Mouse (Mus musculus) hindbrain, embryonic 14.5 days (tissue): ENCODE data around the gene Clpx. TPM values are rescaled to one million over a fixed set of nuclear protein-coding genes. Genes with fewer than 3 reads are reported as not detected.
A peak's percentile ranks its signal among the peaks of the same experiment; 100 is the strongest.

Experiments
- ATAC-seq: fragments of 200-750 bp; cut with Nextera tagmentation; 2 replicates; pipeline ENCODE4 v1.8.0; 2017; ENCODE audit warnings: moderate number of reproducible peaks, mild to moderate bottlenecking, moderate TSS enrichment, moderate library complexity; ENCODE audit not compliant: low FRiP score
- DNase-seq: peaks from one replicate; pipeline ENCODE4 v3.0.0-alpha.2; 2015; ENCODE audit warnings: low spot score
- H3K27ac ChIP-seq: fragments of 300-500 bp; sonication (generic); 2 replicates; pipeline ENCODE4 v1.5.1; 2014; ENCODE audit warnings: mild to moderate bottlenecking, moderate library complexity
- H3K27me3 ChIP-seq: fragments of 300-500 bp; sonication (generic); 2 replicates; pipeline ENCODE4 v1.6.1; 2014; ENCODE audit warnings: mild to moderate bottlenecking, low read length, mixed read lengths; ENCODE audit not compliant: control insufficient read depth, insufficient read depth
- H3K36me3 ChIP-seq: fragments of 300-500 bp; sonication (generic); replicated peaks from 2 replicates; pipeline ENCODE4 v1.6.1; 2014; ENCODE audit not compliant: control insufficient read depth, insufficient read depth
- H3K4me1 ChIP-seq: fragments of 300-500 bp; sonication (generic); replicated peaks from 2 replicates; pipeline ENCODE4 v1.6.1; 2014; ENCODE audit warnings: antibody characterized with exemption, low read length, mixed read lengths; ENCODE audit not compliant: control insufficient read depth, insufficient read depth
- H3K4me2 ChIP-seq: fragments of 300-500 bp; sonication (generic); replicated peaks from 2 replicates; pipeline ENCODE4 v1.6.1; 2014; ENCODE audit warnings: mild to moderate bottlenecking, moderate library complexity
- H3K4me3 ChIP-seq: fragments of 300-500 bp; sonication (generic); replicated peaks from 2 replicates; pipeline ENCODE4 v1.5.1; 2014; ENCODE audit warnings: mild to moderate bottlenecking, low read length
- H3K9ac ChIP-seq: fragments of 300-500 bp; sonication (generic); 2 replicates; pipeline ENCODE4 v1.6.1; 2014
- H3K9me3 ChIP-seq: fragments of 300-500 bp; sonication (generic); 2 replicates; pipeline ENCODE4 v1.6.1; 2016; ENCODE audit warnings: low read length; ENCODE audit not compliant: control insufficient read depth
- WGBS: fragments of 180-500 bp; shearing (Covaris S2); extraction: QIAGEN DNeasy Blood & Tissue Kit; methylation state at CpG from one replicate; pipeline ENCODE4 v1.1.7; 2014; 5-methylcytosine and 5-hydroxymethylcytosine counted together
- polyA plus RNA-seq: library from polyadenylated mRNA; unstranded; fragments of >200 nt; fragmentation: Nextera tagmentation; extraction: Ambion mirVana; gene quantifications from 2 replicates; pipeline ENCODE4 v1.2.1, GENCODE M21; 2014

The Clpx gene
- 41.5 and 43.7 TPM in 2 replicates for polyA plus RNA-seq

GRCm38 (mm10) chr9:65293973-65294715 is at the start of gene Clpx:
TSS of gene Clpx (plus strand) at chr9:65294260.
- under 1% methylated on average over 71 of the region's 71 CpGs for WGBS

GRCm38 (mm10) chr9:65247502-65248376 is 46.3 kb upstream of the Clpx start:
- no peak for ATAC-seq
- Histone ChIP-seq H3K9ac (no peak overlapping the region), H3K27ac (no peak overlapping the region), H3K4me2 (no peak overlapping the region), H3K4me3 (no peak overlapping the region), H3K4me1 (no peaks in the 10 kb centered on the region), H3K36me3 (no peaks in the 10 kb centered on the region), H3K9me3 (no peaks in the 10 kb centered on the region), H3K27me3 (no peaks in the 10 kb centered on the region)
- 74% methylated on average over 16 of the region's 16 CpGs for WGBS
- DNase-seq = no peak

More at GRCm38 (mm10) chr9:65293973-65294715, at the start of gene Clpx:
- peak within 1 kb of the TSS; percentile 86 for H3K9ac ChIP-seq
- H3K4me1 ChIP-seq = peaks cover 18% of the 10 kb centered on the region
- H3K27me3 ChIP-seq = no peaks in the 10 kb centered on the region
- H3K9me3 ChIP-seq = no peaks in the 10 kb centered on the region
- H3K4me2 ChIP-seq = peak within 1 kb of the TSS; percentile 89
- peak within 1 kb of the TSS; percentile 80 for H3K27ac ChIP-seq
- DNase-seq = peak; percentile 100
- H3K36me3 ChIP-seq = peaks cover 14% of the 10 kb centered on the region
- peak within 1 kb of the TSS; percentile 87 for H3K4me3 ChIP-seq
- ATAC-seq = peak; percentile 95

- Histone ChIP-seq H3K4me2 (no peak overlapping the region), H3K4me1 (no peaks in the 10 kb centered on the region), H3K4me3 (no peak overlapping the region), H3K36me3 (no peaks in the 10 kb centered on the region), H3K27me3 (no peaks in the 10 kb centered on the region), H3K9ac (no peak overlapping the region), H3K9me3 (no peaks in the 10 kb centered on the region), H3K27ac (no peak overlapping the region)
- DNase-seq (no peak), ATAC-seq (no peak)
- 79% methylated on average over 5 of the region's 5 CpGs for WGBS
Measured at GRCm38 (mm10) chr9:65248377-65248690, 45.7 kb upstream of the Clpx start.

GRCm38 (mm10) chr9:65252026-65252425 is 42.0 kb upstream of the Clpx start:
- no peaks in the 10 kb centered on the region for H3K4me1 ChIP-seq
- H3K9me3 ChIP-seq = no peaks in the 10 kb centered on the region
- no peak overlapping the region for H3K4me2 ChIP-seq
- DNase-seq = no peak
- no peak overlapping the region for H3K27ac ChIP-seq
- H3K9ac ChIP-seq = no peak overlapping the region
- ATAC-seq = no peak
- H3K4me3 ChIP-seq = no peak overlapping the region
- WGBS = 78% methylated on average over 3 of the region's 3 CpGs
- H3K27me3 ChIP-seq = no peaks in the 10 kb centered on the region
- no peaks in the 10 kb centered on the region for H3K36me3 ChIP-seq

- 71% methylated on average over 11 of the region's 11 CpGs for WGBS
- DNase-seq (no peak), ATAC-seq (no peak)
- Histone ChIP-seq H3K4me3 (no peak overlapping the region), H3K27ac (no peak overlapping the region), H3K9ac (no peak overlapping the region), H3K9me3 (no peaks in the 10 kb centered on the region), H3K4me2 (no peak overlapping the region), H3K36me3 (no peaks in the 10 kb centered on the region), H3K4me1 (no peaks in the 10 kb centered on the region), H3K27me3 (no peaks in the 10 kb centered on the region)
Measured at GRCm38 (mm10) chr9:65255906-65256600, 38.0 kb upstream of the Clpx start.

- H3K9ac ChIP-seq = no peak overlapping the region
- 62% methylated on average over 9 of the region's 9 CpGs for WGBS
- no peaks in the 10 kb centered on the region for H3K36me3 ChIP-seq
- H3K9me3 ChIP-seq = no peaks in the 10 kb centered on the region
- no peak overlapping the region for H3K4me2 ChIP-seq
- DNase-seq = no peak
- H3K27me3 ChIP-seq = no peaks in the 10 kb centered on the region
- no peak overlapping the region for H3K27ac ChIP-seq
- no peak overlapping the region for H3K4me3 ChIP-seq
- no peaks in the 10 kb centered on the region for H3K4me1 ChIP-seq
- no peak for ATAC-seq
Measured at GRCm38 (mm10) chr9:65257218-65257910, 36.7 kb upstream of the Clpx start.

GRCm38 (mm10) chr9:65259366-65259765 is 34.7 kb upstream of the Clpx start:
- Histone ChIP-seq H3K4me1 (no peaks in the 10 kb centered on the region), H3K4me2 (no peak overlapping the region), H3K4me3 (no peak overlapping the region), H3K36me3 (no peaks in the 10 kb centered on the region), H3K9me3 (no peaks in the 10 kb centered on the region), H3K27me3 (no peaks in the 10 kb centered on the region), H3K9ac (no peak overlapping the region), H3K27ac (no peak overlapping the region)
- DNase-seq (no peak), ATAC-seq (no peak)
- 79% methylated on average over 7 of the region's 7 CpGs for WGBS

GRCm38 (mm10) chr9:65261591-65262230 is 32.3 kb upstream of the Clpx start:
- H3K36me3 ChIP-seq = no peaks in the 10 kb centered on the region
- no peaks in the 10 kb centered on the region for H3K9me3 ChIP-seq
- no peaks in the 10 kb centered on the region for H3K27me3 ChIP-seq
- DNase-seq (no peak), ATAC-seq (no peak)
- H3K4me1 ChIP-seq = no peaks in the 10 kb centered on the region
- WGBS = 81% methylated on average over 2 of the region's 2 CpGs
- no peak overlapping the region for H3K4me2 ChIP-seq
- H3K4me3 ChIP-seq = no peak overlapping the region
- H3K9ac ChIP-seq = no peak overlapping the region
- no peak overlapping the region for H3K27ac ChIP-seq
